Mouse (Mus musculus) stomach, postnatal 0 days (tissue): Measurements from ENCODE around the gene Rnf216. TPM values are rescaled to one million over a fixed set of nuclear protein-coding genes. Genes with fewer than 3 reads are reported as not detected.
"Not testable (repeated sequence)": the region's sequence is repeated elsewhere in the genome, so short reads cannot be mapped to it uniquely, and the experiment has no call there.

Experiments
- ATAC-seq: fragments of 200-750 bp; cut with Nextera tagmentation; 2 replicates; pipeline ENCODE4 v1.8.0; 2017; ENCODE audit not compliant: low FRiP score, low TSS enrichment
- DNase-seq: peaks from one replicate; pipeline ENCODE4 v3.0.0-alpha.2; 2016; ENCODE audit warnings: low spot score
- H3K27ac ChIP-seq: fragments of 300-500 bp; sonication (generic); replicated peaks from 2 replicates; pipeline ENCODE4 v1.5.1; 2014; ENCODE audit warnings: mild to moderate bottlenecking, control low read depth
- H3K27me3 ChIP-seq: fragments of 300-500 bp; sonication (generic); 2 replicates; pipeline ENCODE4 v1.6.1; 2014; ENCODE audit warnings: low read length; ENCODE audit not compliant: control insufficient read depth, insufficient read depth
- H3K36me3 ChIP-seq: fragments of 300-500 bp; sonication (generic); 2 replicates; pipeline ENCODE4 v1.6.1; 2014; ENCODE audit warnings: low read length, mixed read lengths; ENCODE audit not compliant: control insufficient read depth, insufficient read depth
- H3K4me1 ChIP-seq: fragments of 300-500 bp; sonication (generic); replicated peaks from 2 replicates; pipeline ENCODE4 v1.6.1; 2014; ENCODE audit warnings: antibody characterized with exemption; ENCODE audit not compliant: control insufficient read depth, insufficient read depth
- H3K4me2 ChIP-seq: fragments of 300-500 bp; sonication (generic); replicated peaks from 2 replicates; pipeline ENCODE4 v1.6.1; 2014; ENCODE audit warnings: low read depth, mild to moderate bottlenecking, control low read depth, moderate library complexity
- H3K4me3 ChIP-seq: fragments of 300-500 bp; sonication (generic); 2 replicates; pipeline ENCODE4 v1.5.1; 2014; ENCODE audit warnings: low read depth, low read length, control low read depth
- H3K9ac ChIP-seq: fragments of 300-500 bp; sonication (generic); 2 replicates; pipeline ENCODE4 v1.6.1; 2014; ENCODE audit warnings: mild to moderate bottlenecking, low read length, control low read depth, mixed read lengths
- H3K9me3 ChIP-seq: fragments of 300-500 bp; sonication (generic); 2 replicates; pipeline ENCODE4 v1.6.1; 2016; ENCODE audit warnings: low read length; ENCODE audit not compliant: control insufficient read depth
- CTCF ChIP-seq: IDR thresholded peaks from 2 replicates; pipeline ENCODE4 v1.5.1; 2016; ENCODE audit warnings: antibody characterized with exemption, low read depth, mild to moderate bottlenecking, moderate library complexity
- EP300 ChIP-seq: optimal IDR thresholded peaks from 2 replicates; pipeline ENCODE3; 2016; ENCODE audit warnings: antibody characterized with exemption
- WGBS: fragments of 180-500 bp; shearing (Covaris S2); extraction: QIAGEN DNeasy Blood & Tissue Kit; methylation state at CpG from one replicate; pipeline ENCODE4 v1.1.7; 2014; 5-methylcytosine and 5-hydroxymethylcytosine counted together
- polyA plus RNA-seq: library from polyadenylated mRNA; unstranded; fragments of >200 nt; fragmentation: Nextera tagmentation; extraction: Ambion mirVana; gene quantifications from 2 replicates; pipeline ENCODE4 v1.2.1, GENCODE M21; 2015

Rnf216 gene
- polyA plus RNA-seq, 1 experiment from 2014 or later, result 15.4 TPM

DNA sequence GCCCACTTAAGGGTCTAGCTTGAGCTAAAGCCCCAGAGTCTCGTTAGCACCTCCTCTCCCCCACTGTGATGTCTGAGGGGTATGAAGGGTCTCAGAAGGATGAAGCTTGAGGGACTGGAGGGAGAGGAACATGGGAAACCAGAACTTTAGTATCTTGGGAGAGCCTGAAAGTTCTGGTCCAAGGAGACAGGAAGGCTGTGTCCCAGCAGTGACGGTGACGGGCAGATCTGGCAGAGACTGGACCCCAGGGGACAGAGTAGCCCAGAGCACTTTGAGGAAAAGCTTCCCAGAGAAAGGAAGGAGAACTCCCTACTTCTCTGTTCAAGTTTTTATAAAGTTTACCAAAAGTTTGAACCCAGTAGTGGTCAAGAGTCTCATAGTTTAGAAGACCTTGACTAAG, 34.7 kb upstream of the Rnf216 start, which contains the start of gene Olfr718-ps1:
TSS of gene Olfr718-ps1 (minus strand) at position 101 of the 400 bp plus-strand sequence.
- no peak for DNase-seq
- no peaks in the 10 kb centered on the region for H3K36me3 ChIP-seq
- no peaks in the 10 kb centered on the region for H3K4me1 ChIP-seq
- H3K27me3 ChIP-seq, result no peaks in the 10 kb centered on the region
- TF ChIP-seq CTCF, result no peak
- no peak for TF ChIP-seq EP300
- no peak for ATAC-seq
- H3K4me3 ChIP-seq, result no peak within 1 kb of the TSS
- WGBS, result 71% methylated on average over 3 of the region's 3 CpGs
- H3K9ac ChIP-seq, result no peak within 1 kb of the TSS
- no peak within 1 kb of the TSS for H3K27ac ChIP-seq
- no peak within 1 kb of the TSS for H3K4me2 ChIP-seq
- H3K9me3 ChIP-seq, result no peaks in the 10 kb centered on the region

- H3K27me3 ChIP-seq, result no peaks in the 10 kb centered on the region
- 85% methylated on average over 13 of the region's 13 CpGs for WGBS
- H3K4me2 ChIP-seq, result no peak overlapping the region
Measured at GRCm38 (mm10) chr5:143137580-143137979, 24.8 kb upstream of the Rnf216 start.

DNA sequence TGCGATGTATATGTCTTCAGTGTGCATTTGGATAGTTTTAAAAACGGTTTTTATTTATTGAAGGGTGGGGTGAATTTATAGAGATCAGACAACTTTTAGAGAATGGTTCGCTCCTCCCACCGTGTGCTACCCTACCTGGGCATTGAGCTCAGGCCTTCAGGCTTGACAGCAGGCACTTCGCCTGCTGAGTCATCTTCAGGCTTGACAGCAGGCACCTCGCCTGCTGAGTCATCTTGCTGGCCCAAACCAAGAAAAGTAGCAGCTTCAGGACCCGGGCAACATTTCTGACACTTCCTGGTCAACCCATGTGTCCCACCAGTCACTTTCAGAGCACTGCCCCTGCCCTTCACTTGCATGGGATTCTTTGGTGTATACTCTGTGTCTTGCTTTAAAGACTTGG, 22.2 kb upstream of the Rnf216 start:
- Histone ChIP-seq H3K4me2 (no peak overlapping the region), H3K9me3 (no peaks in the 10 kb centered on the region), H3K27ac (no peak overlapping the region), H3K9ac (no peak overlapping the region), H3K4me3 (no peak overlapping the region), H3K27me3 (no peaks in the 10 kb centered on the region), H3K4me1 (no peaks in the 10 kb centered on the region), H3K36me3 (no peaks in the 10 kb centered on the region)
- no peak for ATAC-seq
- TF ChIP-seq CTCF (no peak), EP300 (no peak)
- DNase-seq, result no peak
- WGBS, result 91% methylated on average over 7 of the region's 7 CpGs

More at GRCm38 (mm10) chr5:143137580-143137979, 24.8 kb upstream of the Rnf216 start:
- 0 out of 2 replicates have a peak, but pooled peaks have one; percentile 14 for TF ChIP-seq CTCF
- no peak for TF ChIP-seq EP300
- Histone ChIP-seq H3K4me1 (no peaks in the 10 kb centered on the region), H3K36me3 (no peaks in the 10 kb centered on the region), H3K4me3 (no peak overlapping the region), H3K9me3 (no peaks in the 10 kb centered on the region), H3K27ac (no peak overlapping the region), H3K9ac (no peak overlapping the region)
- ATAC-seq (no peak), DNase-seq (no peak)

GRCm38 (mm10) chr5:143134216-143135010, 21.6 kb upstream of the Rnf216 start:
- H3K4me3 ChIP-seq, ATAC-seq, H3K9ac ChIP-seq, H3K36me3 ChIP-seq, H3K27ac ChIP-seq, H3K27me3 ChIP-seq, H3K9me3 ChIP-seq, H3K4me1 ChIP-seq, DNase-seq, H3K4me2 ChIP-seq: not testable (repeated sequence)
- WGBS, result 76% methylated on average over 3 of the region's 6 CpGs

DNA sequence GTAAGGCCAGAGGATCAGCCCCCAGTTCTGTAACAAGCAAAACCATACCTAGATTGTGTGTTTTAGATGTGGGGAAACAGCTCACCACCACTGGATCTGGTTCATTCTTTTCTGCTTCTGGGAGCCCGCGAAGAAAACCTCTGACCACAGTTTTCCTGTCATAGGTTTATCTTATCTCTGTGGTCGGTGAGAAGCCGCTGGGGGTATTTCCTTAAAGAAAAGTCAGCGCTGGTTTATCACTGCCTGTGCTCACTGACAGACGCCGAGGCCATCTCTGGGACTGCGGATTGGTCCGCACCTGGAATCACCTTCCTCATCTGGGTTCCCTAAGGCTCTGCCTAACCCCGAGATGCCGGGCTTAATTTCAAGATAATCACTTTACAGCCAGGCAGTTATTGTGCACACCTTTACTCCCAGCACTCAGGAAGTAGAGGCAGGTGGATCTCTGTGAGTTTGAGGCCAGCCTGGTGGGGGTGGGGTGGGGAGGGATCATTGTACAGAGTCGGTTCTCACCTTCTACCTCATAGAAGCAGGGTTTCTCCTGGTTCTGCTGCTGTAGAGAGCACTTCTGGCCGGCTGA, 20.2 kb upstream of the Rnf216 start:
- TF ChIP-seq CTCF (no peak), EP300 (no peak)
- H3K27ac ChIP-seq, result no peak overlapping the region

DNA sequence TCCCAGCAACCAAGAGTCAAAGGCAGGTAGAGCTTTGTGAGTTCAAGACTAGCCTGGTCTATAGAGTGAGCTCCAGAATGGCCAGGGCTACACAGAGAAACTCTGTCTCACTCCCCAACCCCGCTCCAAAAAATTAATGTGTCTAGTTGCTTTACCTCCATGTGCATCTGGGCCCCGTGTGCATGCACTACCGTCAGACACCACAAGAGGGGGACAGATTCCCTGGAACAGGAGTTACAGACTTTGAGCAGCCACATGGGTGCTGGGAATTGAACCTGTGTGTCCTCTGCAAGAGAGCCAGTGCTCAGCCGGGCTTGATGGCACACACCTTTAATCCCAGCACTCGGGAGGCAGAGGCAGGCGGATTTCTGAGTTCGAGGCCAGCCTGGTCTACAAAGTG, 17.5 kb upstream of the Rnf216 start:
- ATAC-seq (no peak), DNase-seq (no peak)
- no peaks in the 10 kb centered on the region for H3K4me1 ChIP-seq
- no peak overlapping the region for H3K9ac ChIP-seq
- H3K27ac ChIP-seq, result no peak overlapping the region
- WGBS, result 90% methylated on average over 7 of the region's 7 CpGs
- no peak overlapping the region for H3K4me2 ChIP-seq
- no peaks in the 10 kb centered on the region for H3K36me3 ChIP-seq
- H3K27me3 ChIP-seq, result no peaks in the 10 kb centered on the region
- TF ChIP-seq EP300, result no peak
- peak; percentile 55 for TF ChIP-seq CTCF
- no peaks in the 10 kb centered on the region for H3K9me3 ChIP-seq
- no peak overlapping the region for H3K4me3 ChIP-seq

More for the DNA sequence above, 20.2 kb upstream of the Rnf216 start:
- no peak overlapping the region for H3K4me3 ChIP-seq
- 63% methylated on average over 13 of the region's 13 CpGs for WGBS
- H3K36me3 ChIP-seq, result no peaks in the 10 kb centered on the region
- no peaks in the 10 kb centered on the region for H3K4me1 ChIP-seq
- DNase-seq (no peak), ATAC-seq (no peak)
- H3K27me3 ChIP-seq, result no peaks in the 10 kb centered on the region
- H3K4me2 ChIP-seq, result no peak overlapping the region
- no peaks in the 10 kb centered on the region for H3K9me3 ChIP-seq
- H3K9ac ChIP-seq, result no peak overlapping the region
